8 mouse cellular contexts compared by ENCODE assay signal in the genomic region with DNA sequence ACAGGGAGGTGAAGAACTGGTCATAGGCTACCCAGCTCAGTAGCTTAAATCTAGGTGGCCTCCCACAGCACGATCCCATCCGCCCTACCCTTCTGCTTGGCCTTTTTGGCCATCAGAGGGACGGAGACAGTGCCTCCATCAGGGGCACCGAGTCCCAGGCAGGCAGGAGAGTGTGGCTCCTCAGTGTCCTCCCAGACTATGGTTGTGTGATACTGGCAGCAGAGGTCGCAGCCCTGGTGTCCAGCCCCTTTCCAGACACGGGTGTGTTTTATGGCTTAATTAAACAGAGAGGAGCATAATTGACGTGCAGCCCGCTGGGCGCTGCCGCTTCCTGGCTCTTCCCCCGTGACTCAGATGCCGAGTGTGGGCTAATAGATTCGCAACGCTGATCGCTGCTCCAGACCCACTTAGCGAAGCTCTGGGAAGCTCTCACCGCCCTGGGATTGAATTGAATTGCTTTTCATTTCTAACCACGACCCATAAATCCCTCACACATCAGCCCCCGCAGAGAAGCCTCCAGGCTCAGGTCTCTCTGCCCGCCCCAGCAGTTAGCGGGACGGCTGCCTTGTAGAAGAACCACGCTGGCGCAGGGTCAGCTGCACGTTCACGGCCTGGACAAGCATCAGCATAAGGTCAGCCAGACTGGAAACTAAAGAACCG.
DNase-seq lines count a peak whose midpoint lies in the region; TF ChIP-seq lines count a peak whose summit lies in the region.
"Had no signal": no experiment of that assay in that cellular context is flagged by ENCODE, and none has a peak within 500 bp of the region (broad histone marks: within the 10 kb centered on the region; RNA-seq: fewer than 3 reads in every experiment).

No protein-coding gene starts in this region.

- intact Hi-C loops in left cerebral cortex, postnatal 25 days (cut with DNase I) = loop anchor here (5.0 kb wide), 4 partner anchors 73 to 317 kb away; partner anchors contain the start of gene Plxna1

- DNase-seq in left cerebral cortex, postnatal 25 days (ENCODE audit: low spot score in 2 of 2) = peak; percentile 30 to 51
- no peak for DNase-seq in left cerebral cortex, adult 11 months (ENCODE audit: low spot score)
- DNase-seq in cerebellum, adult 9-11 months = peak; percentile 37
- DNase-seq in fibroblast of lung, adult 2 months (ENCODE audit: low read depth) = peak; percentile 36
- peak; percentile 33 to 35 for DNase-seq in layer of hippocampus, adult 2 months (ENCODE audit: low spot score in 2 of 2)
- DNase-seq in T-cell, adult 2 months (ENCODE audit: low spot score) = no peak

- peaks cover 39% of the 10 kb centered on the region for H3K4me1 ChIP-seq in olfactory bulb, adult 2 months (ENCODE audit: control insufficient read depth, insufficient read depth, low read length)
- H3K4me1 ChIP-seq: liver, embryonic 15.5 days had no signal

- TF ChIP-seq POLR2A in olfactory bulb, adult 2 months (IDR thresholded peaks at IDR 0.05; ENCODE audit: insufficient read depth, low read depth, low read length) = no peak

- WGBS in olfactory bulb, adult 2 months = 12% methylated on average over 27 of the region's 27 CpGs

- H3K4me3 ChIP-seq in layer of hippocampus, adult 2 months = peak overlapping the region; percentile 42
- peak overlapping the region; percentile 21 for H3K4me3 ChIP-seq in olfactory bulb, adult 2 months (ENCODE audit: insufficient read depth, low read depth, low read length)
- H3K4me3 ChIP-seq: liver, embryonic 15.5 days had no signal

- H3K27ac ChIP-seq in layer of hippocampus, adult 2 months = peak overlapping the region; percentile 79
- H3K27ac ChIP-seq in olfactory bulb, adult 2 months (ENCODE audit: insufficient read depth, low read depth, low read length) = no peak overlapping the region
- H3K27ac ChIP-seq: liver, embryonic 15.5 days had no signal

- no peak for TF ChIP-seq CTCF in layer of hippocampus, adult 2 months (conservative IDR thresholded peaks at IDR 0.05)
- TF ChIP-seq CTCF in olfactory bulb, adult 2 months (IDR thresholded peaks at IDR 0.05; ENCODE audit: insufficient read depth, low read depth, low read length) = no peak

Comparison
In these comparisons a context has a peak if more than half of its experiments do, and no peak if none do; other contexts are left out.
1. DNase-seq: peak in left cerebral cortex, postnatal 25 days (2 of 2), cerebellum, adult 9-11 months (single experiment), fibroblast of lung, adult 2 months (single experiment) and layer of hippocampus, adult 2 months (2 of 2); none in left cerebral cortex, adult 11 months (single experiment) and T-cell, adult 2 months (single experiment).